Mouse (Mus musculus) lung, embryonic 16.5 days (tissue): ENCODE data around the gene Serpina3m. TPM values are rescaled to one million over a fixed set of nuclear protein-coding genes. Genes with fewer than 3 reads are reported as not detected.
"Not testable (repeated sequence)": the region's sequence is repeated elsewhere in the genome, so short reads cannot be mapped to it uniquely, and the experiment has no call there.

Experiments
- ATAC-seq: fragments of 200-750 bp; cut with Nextera tagmentation; 2 replicates; pipeline ENCODE4 v1.8.0; 2017; ENCODE audit warnings: low read depth, mild to moderate bottlenecking, moderate library complexity
- H3K27ac ChIP-seq: fragments of 300-500 bp; sonication (generic); 2 replicates; pipeline ENCODE4 v1.5.1; 2014; ENCODE audit warnings: mild to moderate bottlenecking, control low read depth, low read length
- H3K27me3 ChIP-seq: fragments of 300-500 bp; sonication (generic); 2 replicates; pipeline ENCODE4 v1.6.1; 2014; ENCODE audit warnings: low read depth, low read length, mixed read lengths; ENCODE audit not compliant: control insufficient read depth, insufficient read depth
- H3K36me3 ChIP-seq: fragments of 300-500 bp; sonication (generic); 2 replicates; pipeline ENCODE4 v1.6.1; 2014; ENCODE audit warnings: low read length; ENCODE audit not compliant: control insufficient read depth, insufficient read depth
- H3K4me1 ChIP-seq: fragments of 300-500 bp; sonication (generic); replicated peaks from 2 replicates; pipeline ENCODE4 v1.6.1; 2014; ENCODE audit warnings: low read length, mixed read lengths; ENCODE audit not compliant: control insufficient read depth, insufficient read depth
- H3K4me2 ChIP-seq: fragments of 300-500 bp; sonication (generic); 2 replicates; pipeline ENCODE4 v1.6.1; 2014; ENCODE audit warnings: low read depth, low read length, control low read depth
- H3K4me3 ChIP-seq: fragments of 300-500 bp; sonication (generic); 2 replicates; pipeline ENCODE4 v1.5.1; 2014; ENCODE audit warnings: mild to moderate bottlenecking, low read length, control low read depth
- H3K9ac ChIP-seq: fragments of 300-500 bp; sonication (generic); 2 replicates; pipeline ENCODE4 v1.6.1; 2014; ENCODE audit warnings: low read length, control low read depth
- H3K9me3 ChIP-seq: fragments of 300-500 bp; sonication (generic); 2 replicates; pipeline ENCODE4 v1.6.1; 2016; ENCODE audit warnings: low read length; ENCODE audit not compliant: control insufficient read depth
- WGBS: fragments of 180-500 bp; shearing (Covaris S2); extraction: QIAGEN DNeasy Blood & Tissue Kit; methylation state at CpG from one replicate; pipeline ENCODE4 v1.1.7; 2014; 5-methylcytosine and 5-hydroxymethylcytosine counted together
- polyA plus RNA-seq: library from polyadenylated mRNA; unstranded; fragments of >200 nt; fragmentation: Nextera tagmentation; extraction: Ambion mirVana; gene quantifications from 2 replicates; pipeline ENCODE4 v1.2.1, GENCODE M21; 2015

Gene Serpina3m
- polyA plus RNA-seq, 1 experiment from 2014 or later = not detected

GRCm38 (mm10) chr12:104379856-104380255, 41.6 kb downstream of the Serpina3m start:
- no peak overlapping the region for H3K27ac ChIP-seq
- ATAC-seq = no peak
- H3K27me3 ChIP-seq = no peaks in the 10 kb centered on the region
- H3K4me2 ChIP-seq = no peak overlapping the region
- no peak overlapping the region for H3K4me3 ChIP-seq
- H3K9me3 ChIP-seq = no peaks in the 10 kb centered on the region
- H3K36me3 ChIP-seq = no peaks in the 10 kb centered on the region
- H3K9ac ChIP-seq = no peak overlapping the region
- H3K4me1 ChIP-seq = no peaks in the 10 kb centered on the region
- WGBS = 92% methylated on average over 11 of the region's 11 CpGs

- H3K27me3 ChIP-seq, H3K4me2 ChIP-seq, H3K27ac ChIP-seq, H3K9me3 ChIP-seq, H3K36me3 ChIP-seq, ATAC-seq, H3K4me1 ChIP-seq, H3K4me3 ChIP-seq, H3K9ac ChIP-seq: not testable (repeated sequence)
- 85% methylated on average over 8 of the region's 8 CpGs for WGBS
Measured at GRCm38 (mm10) chr12:104381071-104381604, 42.9 kb downstream of the Serpina3m start.

GRCm38 (mm10) chr12:104385987-104386386, 47.7 kb downstream of the Serpina3m start:
- H3K4me1 ChIP-seq, H3K9ac ChIP-seq, H3K27me3 ChIP-seq, H3K36me3 ChIP-seq, H3K9me3 ChIP-seq, H3K27ac ChIP-seq, ATAC-seq, H3K4me2 ChIP-seq, H3K4me3 ChIP-seq: not testable (repeated sequence)

GRCm38 (mm10) chr12:104386878-104387277, 48.6 kb downstream of the Serpina3m start:
- not testable (repeated sequence) for H3K4me1 ChIP-seq, H3K4me3 ChIP-seq, H3K36me3 ChIP-seq, ATAC-seq, H3K9ac ChIP-seq, H3K27ac ChIP-seq, H3K27me3 ChIP-seq, H3K9me3 ChIP-seq, H3K4me2 ChIP-seq
- WGBS = 52% methylated on average over 2 of the region's 2 CpGs

GRCm38 (mm10) chr12:104388477-104388876, 50.2 kb downstream of the Serpina3m start:
- H3K9me3 ChIP-seq = no peaks in the 10 kb centered on the region

GRCm38 (mm10) chr12:104391057-104391456, 52.8 kb downstream of the Serpina3m start:
- not testable (repeated sequence) for H3K4me2 ChIP-seq, H3K36me3 ChIP-seq, H3K9me3 ChIP-seq, H3K27me3 ChIP-seq, ATAC-seq, H3K9ac ChIP-seq, H3K27ac ChIP-seq, H3K4me1 ChIP-seq, H3K4me3 ChIP-seq
- WGBS = 61% methylated on average over 2 of the region's 2 CpGs

More at GRCm38 (mm10) chr12:104388477-104388876, 50.2 kb downstream of the Serpina3m start:
- H3K27me3 ChIP-seq = no peaks in the 10 kb centered on the region
- H3K4me3 ChIP-seq = no peak overlapping the region
- no peak overlapping the region for H3K9ac ChIP-seq
- H3K4me2 ChIP-seq = no peak overlapping the region
- H3K36me3 ChIP-seq = no peaks in the 10 kb centered on the region
- H3K4me1 ChIP-seq = no peaks in the 10 kb centered on the region
- H3K27ac ChIP-seq = no peak overlapping the region
- no peak for ATAC-seq

- ATAC-seq = no peak
- H3K4me2 ChIP-seq = no peak overlapping the region
- H3K9ac ChIP-seq = no peak overlapping the region
- no peaks in the 10 kb centered on the region for H3K4me1 ChIP-seq
- H3K4me3 ChIP-seq = no peak overlapping the region
- H3K9me3 ChIP-seq = no peaks in the 10 kb centered on the region
- H3K27me3 ChIP-seq = no peaks in the 10 kb centered on the region
- no peaks in the 10 kb centered on the region for H3K36me3 ChIP-seq
- H3K27ac ChIP-seq = no peak overlapping the region
- WGBS = 54% methylated on average over 5 of the region's 5 CpGs
Measured at GRCm38 (mm10) chr12:104403968-104404367, 65.7 kb downstream of the Serpina3m start.

GRCm38 (mm10) chr12:104406454-104406885, 68.2 kb downstream of the Serpina3m start, which contains the start of gene Serpina3n:
Gene Serpina3n (plus strand): TSS chr12:104406729.
- Histone ChIP-seq H3K9ac (no peak within 1 kb of the TSS), H3K27me3 (no peaks in the 10 kb centered on the region), H3K4me3 (no peak within 1 kb of the TSS), H3K4me1 (no peaks in the 10 kb centered on the region), H3K9me3 (no peaks in the 10 kb centered on the region), H3K27ac (no peak within 1 kb of the TSS), H3K4me2 (no peak within 1 kb of the TSS), H3K36me3 (no peaks in the 10 kb centered on the region)
- 48% methylated on average over 4 of the region's 4 CpGs for WGBS
- ATAC-seq = no peak

- Histone ChIP-seq H3K27me3 (no peaks in the 10 kb centered on the region), H3K27ac (no peak overlapping the region), H3K4me2 (no peak overlapping the region), H3K4me3 (no peak overlapping the region), H3K9me3 (no peaks in the 10 kb centered on the region), H3K4me1 (no peaks in the 10 kb centered on the region), H3K9ac (no peak overlapping the region), H3K36me3 (no peaks in the 10 kb centered on the region)
- ATAC-seq = no peak
- WGBS = 80% methylated on average over 6 of the region's 6 CpGs
Measured at GRCm38 (mm10) chr12:104412507-104412906, 74.2 kb downstream of the Serpina3m start.

- 56% methylated on average over 2 of the region's 2 CpGs for WGBS
- Histone ChIP-seq H3K36me3 (no peaks in the 10 kb centered on the region), H3K27me3 (no peaks in the 10 kb centered on the region), H3K9me3 (no peaks in the 10 kb centered on the region), H3K4me1 (0 out of 2 replicates have a peak, but pooled peaks cover 2% of the 10 kb centered on the region), H3K27ac (no peak overlapping the region), H3K9ac (no peak overlapping the region), H3K4me2 (no peak overlapping the region), H3K4me3 (no peak overlapping the region)
- no peak for ATAC-seq
Measured at GRCm38 (mm10) chr12:104414576-104414975, 76.3 kb downstream of the Serpina3m start.
